ENCODE assay signal across 9 mouse cellular contexts in the genomic region with DNA sequence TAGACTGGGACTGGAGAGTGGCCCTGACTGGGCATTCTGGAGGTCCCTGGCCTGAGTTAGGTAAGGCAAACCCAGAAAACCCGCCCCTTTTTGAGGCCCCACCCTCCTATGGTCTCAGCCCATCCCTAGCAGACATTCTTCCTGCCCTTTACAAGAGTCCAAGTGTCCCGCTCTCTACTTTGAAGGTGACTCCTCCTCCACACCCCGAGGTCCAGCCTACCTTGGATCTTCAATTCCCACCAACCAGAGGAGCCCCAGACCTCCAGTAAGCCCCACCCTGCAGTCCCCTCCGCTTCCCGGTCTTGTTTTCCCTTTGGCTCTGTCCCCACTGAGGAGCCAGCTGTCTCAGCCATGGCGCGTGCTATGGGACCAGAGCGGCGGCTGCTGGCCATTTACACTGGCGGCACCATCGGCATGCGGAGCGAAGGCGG. TPM values are rescaled to one million over a fixed set of nuclear protein-coding genes. Genes with fewer than 3 reads are reported as not detected.
A peak's percentile ranks its signal among the peaks of the same experiment; 100 is the strongest.
DNase-seq lines count a peak whose midpoint lies in the region; ATAC-seq and TF ChIP-seq lines count a peak whose summit lies in the region.
"Had no signal": no experiment of that assay in that cellular context is flagged by ENCODE, and none has a peak within 500 bp of the region (broad histone marks: within the 10 kb centered on the region; RNA-seq: fewer than 3 reads in every experiment).

A gene (plus strand): TSS at position 139 of the 431 bp plus-strand sequence.

- peak; percentile 73 for ATAC-seq in kidney, embryonic 15.5 days (replicated peaks; ENCODE audit: low FRiP score)
- no peak for ATAC-seq in midbrain, postnatal 0 days (ENCODE audit: low FRiP score)

- H3K4me3 ChIP-seq in layer of hippocampus, adult 2 months = peak within 1 kb of the TSS; percentile 8; the same call in 1 of the 2 replicates
- H3K4me3 ChIP-seq in kidney, embryonic 15.5 days (replicated peaks) = peak within 1 kb of the TSS; percentile 27
- no peak within 1 kb of the TSS for H3K4me3 ChIP-seq in midbrain, postnatal 0 days (ENCODE audit: low read depth, low read length)

- DNase-seq in layer of hippocampus, adult 2 months (ENCODE audit: low spot score in 2 of 2) = no peak
- DNase-seq in layer of hippocampus, adult 9-11 months = no peak
- DNase-seq in forelimb bud, embryonic 11.5 days (ENCODE audit: low read depth, low spot score) = peak; percentile 47
- DNase-seq in midbrain, postnatal 0 days (ENCODE audit: low spot score) = no peak
- no peak for DNase-seq in cerebellum, postnatal 4 days (ENCODE audit: low spot score in 2 of 2)
- DNase-seq in testis, postnatal 14 days (ENCODE audit: low spot score) = no peak
- DNase-seq in cerebellum, adult 11 months = no peak

- H3K36me3 ChIP-seq in kidney, embryonic 15.5 days = no peaks in the 10 kb centered on the region
- H3K36me3 ChIP-seq in midbrain, postnatal 0 days (ENCODE audit: insufficient read depth, low read length) = no peaks in the 10 kb centered on the region

- H3K4me1 ChIP-seq in kidney, embryonic 15.5 days = peaks cover 22% of the 10 kb centered on the region
- H3K4me1 ChIP-seq in midbrain, postnatal 0 days (ENCODE audit: insufficient read depth, low read length) = no peaks in the 10 kb centered on the region

- H3K9ac ChIP-seq in kidney, embryonic 15.5 days = no peak within 1 kb of the TSS
- no peak within 1 kb of the TSS for H3K9ac ChIP-seq in midbrain, postnatal 0 days (replicated peaks; ENCODE audit: low read length, poor library complexity, severe bottlenecking)

- peaks cover 21% of the 10 kb centered on the region for H3K27me3 ChIP-seq in kidney, embryonic 15.5 days
- H3K27me3 ChIP-seq in midbrain, postnatal 0 days (ENCODE audit: insufficient read depth, low read length) = no peaks in the 10 kb centered on the region

- WGBS in kidney, embryonic 15.5 days = 3% methylated on average over 14 of the region's 14 CpGs
- 4% methylated on average over 14 of the region's 14 CpGs for WGBS in midbrain, postnatal 0 days

- peak within 1 kb of the TSS; percentile 55 for H3K4me2 ChIP-seq in kidney, embryonic 15.5 days
- peak within 1 kb of the TSS; percentile 20; the same call in 1 of the 2 replicates for H3K4me2 ChIP-seq in midbrain, postnatal 0 days (ENCODE audit: low read depth, low read length, poor library complexity, severe bottlenecking)

- H3K9me3 ChIP-seq in kidney, embryonic 15.5 days (replicated peaks) = no peaks in the 10 kb centered on the region
- H3K9me3 ChIP-seq in midbrain, postnatal 0 days (ENCODE audit: low read length) = no peaks in the 10 kb centered on the region

- no peak within 1 kb of the TSS for H3K27ac ChIP-seq in layer of hippocampus, adult 2 months
- no peak within 1 kb of the TSS for H3K27ac ChIP-seq in kidney, embryonic 15.5 days
- H3K27ac ChIP-seq in midbrain, postnatal 0 days (ENCODE audit: low read depth, low read length) = no peak within 1 kb of the TSS

- no peak for TF ChIP-seq CTCF in layer of hippocampus, adult 2 months (conservative IDR thresholded peaks at IDR 0.05)
- TF ChIP-seq CTCF in midbrain, postnatal 0 days (IDR thresholded peaks at IDR 0.05) = no peak

RNA-seq across cellular contexts. Expression of the gene that starts here (rescaled TPM):
- total RNA-seq in layer of hippocampus, adult 2 months (2021) = 1 to 10 TPM; 1.4 to 3.4 TPM
- 1.9 and 3.1 TPM in 2 replicates for polyA plus RNA-seq in kidney, embryonic 15.5 days (2015; fragmentation: Nextera tagmentation; extraction: Ambion mirVana)
- 3.6 and 5.2 TPM in 2 replicates for total RNA-seq in midbrain, postnatal 0 days (2014; rRNA removed)
- 2.3 and 2.5 TPM in 2 replicates for polyA plus RNA-seq in midbrain, postnatal 0 days (2015; fragmentation: Nextera tagmentation; extraction: Ambion mirVana)
- total RNA-seq: CH12.LX had no signal
